Mouse (Mus musculus) CH12.LX (cell line): Measurements from ENCODE around the gene Slc17a4. TPM values are rescaled to one million over a fixed set of nuclear protein-coding genes. Genes with fewer than 3 reads are reported as not detected.

Source experiments
- DNase-seq: peaks from one replicate; pipeline ENCODE4 v3.0.0-alpha.2; 2013; ENCODE audit errors: extremely low read depth
- H3K27ac ChIP-seq: 2 replicates; pipeline ENCODE4 v1.5.1; 2012; ENCODE audit warnings: low read depth, mild to moderate bottlenecking, control low read depth, moderate library complexity; ENCODE audit not compliant: insufficient read depth
- H3K27me3 ChIP-seq: replicated peaks from 2 replicates; pipeline ENCODE3; 2012; ENCODE audit warnings: inconsistent platforms
- H3K36me3 ChIP-seq, 2 experiments: replicated peaks in 1 of 2; 2 replicates each; pipeline versions ENCODE3 to v1.6.1; 2012; ENCODE audit warnings: inconsistent platforms in 1 of 2, low read length in 1 of 2, mild to moderate bottlenecking in 1 of 2, mixed read lengths in 1 of 2, moderate library complexity in 1 of 2; ENCODE audit not compliant: control insufficient read depth in 1 of 2, insufficient read depth in 1 of 2
- H3K4me1 ChIP-seq, 2 experiments: 2 replicates each; pipeline ENCODE4 v1.6.1; 2012; ENCODE audit warnings: inconsistent platforms in 1 of 2, moderate library complexity in 1 of 2; ENCODE audit not compliant: insufficient read depth in 2 of 2, control insufficient read depth in 1 of 2
- H3K4me2 ChIP-seq: 2 replicates; pipeline ENCODE4 v1.6.1; 2012; ENCODE audit warnings: low read depth, mild to moderate bottlenecking, control low read depth; ENCODE audit not compliant: poor library complexity, insufficient read depth, severe bottlenecking
- H3K4me3 ChIP-seq, 3 experiments: fragments of 150-350 bp in 1 of 3; sonication (generic) in 1 of 3; replicated peaks in 1 of 3; 2 replicates each; pipeline versions ENCODE3 to v1.5.1; 2011 to 2012; ENCODE audit warnings: low read depth in 2 of 3, low read length in 2 of 3, mild to moderate bottlenecking in 2 of 3, moderate library complexity in 2 of 3, control low read depth in 1 of 3, improper control_type of control experiment in 1 of 3, inconsistent platforms in 1 of 3, mixed read lengths in 1 of 3; ENCODE audit not compliant: poor library complexity in 1 of 3
- H3K79me2 ChIP-seq: replicated peaks from 2 replicates; pipeline ENCODE4 v1.6.1; 2012; ENCODE audit warnings: mild to moderate bottlenecking, moderate library complexity; ENCODE audit not compliant: control insufficient read depth, poor library complexity, insufficient read depth, severe bottlenecking; ENCODE audit errors: extremely low read depth
- H3K9ac ChIP-seq: 2 replicates; pipeline ENCODE4 v1.6.1; 2012; ENCODE audit warnings: low read depth, mild to moderate bottlenecking, control low read depth, moderate library complexity; ENCODE audit not compliant: insufficient read depth
- H3K9me3 ChIP-seq: replicated peaks from 2 replicates; pipeline ENCODE3; 2012; ENCODE audit warnings: low read length, inconsistent platforms, mixed read lengths
- E2F4 ChIP-seq: IDR thresholded peaks from 2 replicates; pipeline ENCODE4 v1.6.1; 2011; ENCODE audit warnings: low read depth, low read length, improper control_type of control experiment; ENCODE audit not compliant: insufficient replicate concordance
- ETS1 ChIP-seq: conservative IDR thresholded peaks from 2 replicates; pipeline ENCODE4 v1.6.1; 2012; ENCODE audit warnings: low read depth, mild to moderate bottlenecking, inconsistent platforms, low read length, improper control_type of control experiment, moderate library complexity
- GABPA ChIP-seq: IDR thresholded peaks from 2 replicates; pipeline ENCODE4 v1.6.1; 2012; ENCODE audit warnings: low read depth, low read length, improper control_type of control experiment, inconsistent platforms; ENCODE audit not compliant: insufficient replicate concordance
- IRF4 ChIP-seq: IDR thresholded peaks from 2 replicates; pipeline ENCODE4 v1.6.1; 2014; ENCODE audit warnings: low read depth, mild to moderate bottlenecking, inconsistent platforms, low read length, improper control_type of control experiment
- MAFK ChIP-seq: IDR thresholded peaks from 2 replicates; pipeline ENCODE4 v1.6.1; 2011; ENCODE audit warnings: low read length, improper control_type of control experiment; ENCODE audit not compliant: insufficient replicate concordance
- MXI1 ChIP-seq: IDR thresholded peaks from 2 replicates; pipeline ENCODE4 v1.6.1; 2011; ENCODE audit warnings: mild to moderate bottlenecking, low read depth, low read length, improper control_type of control experiment
- MYC ChIP-seq: IDR thresholded peaks from 2 replicates; pipeline ENCODE4 v1.6.1; 2011; ENCODE audit warnings: low read depth, mild to moderate bottlenecking, improper control_type of control experiment, low read length
- NELFE ChIP-seq: IDR thresholded peaks from 2 replicates; pipeline ENCODE4 v1.6.1; 2011; ENCODE audit warnings: low read depth, low read length, improper control_type of control experiment
- RAD21 ChIP-seq: IDR thresholded peaks from 2 replicates; pipeline ENCODE4 v1.6.1; 2011; ENCODE audit warnings: low read depth, mild to moderate bottlenecking, low read length, improper control_type of control experiment, moderate library complexity
- TBP ChIP-seq: conservative IDR thresholded peaks from 2 replicates; pipeline ENCODE4 v1.6.1; 2011; ENCODE audit warnings: low read depth, low read length, improper control_type of control experiment
- TCF12 ChIP-seq: IDR thresholded peaks from 2 replicates; pipeline ENCODE4 v1.6.1; 2014; ENCODE audit warnings: low read depth, mild to moderate bottlenecking, inconsistent platforms, low read length, improper control_type of control experiment
- UBTF ChIP-seq: IDR thresholded peaks from 2 replicates; pipeline ENCODE4 v1.6.1; 2012; ENCODE audit warnings: low read depth, mild to moderate bottlenecking, inconsistent platforms, low read length, improper control_type of control experiment, moderate library complexity
- USF1 ChIP-seq: IDR thresholded peaks from 2 replicates; pipeline ENCODE4 v1.6.1; 2014; ENCODE audit warnings: low read depth, mild to moderate bottlenecking, inconsistent platforms, low read length, improper control_type of control experiment
- USF2 ChIP-seq: conservative IDR thresholded peaks from 2 replicates; pipeline ENCODE4 v1.6.1; 2011; ENCODE audit warnings: low read depth, low read length, improper control_type of control experiment
- ZC3H11A ChIP-seq: IDR thresholded peaks from 2 replicates; pipeline ENCODE4 v1.6.1; 2012; ENCODE audit warnings: low read depth, mild to moderate bottlenecking, inconsistent platforms, low read length, improper control_type of control experiment
- ZKSCAN1 ChIP-seq: IDR thresholded peaks from 2 replicates; pipeline ENCODE4 v1.6.1; 2012; ENCODE audit warnings: low read depth, inconsistent platforms, low read length, improper control_type of control experiment, borderline replicate concordance
- ZNF384 ChIP-seq: IDR thresholded peaks from 2 replicates; pipeline ENCODE4 v1.6.1; 2012; ENCODE audit warnings: low read depth, low read length, improper control_type of control experiment, inconsistent platforms
- dilution Hi-C: fragments of 300-500 bp; cut with MboI; formaldehyde crosslinking; loops from 2 replicates; pipeline ENCODE4 v1.14.3; 2020; ENCODE audit warnings: low sequenced_read_pairs; ENCODE audit not compliant: extremely low pct_unique_long_range_greater_than_20kb, extremely low pct_ligation_motif_present
- in situ Hi-C: fragments of 300-500 bp; cut with MboI; formaldehyde crosslinking; loops from 3 replicates; pipeline ENCODE4 v1.14.3; 2019; ENCODE audit warnings: low sequenced_read_pairs, low pct_ligation_motif_present, low pct_unique_long_range_greater_than_20kb, mixed read lengths
- polyA plus RNA-seq: library from polyadenylated mRNA; unstranded; fragments of >175 nt; gene quantifications from 2 replicates; pipeline ENCODE4 v1.2.1, GENCODE M21; 2012; ENCODE audit warnings: low read depth; ENCODE audit not compliant: insufficient read length
- total RNA-seq, 2 experiments: library from RNA; depleted of rRNA; stranded (reverse); fragments of 300-350 nt in 1 of 2; fragments of >200 nt in 1 of 2; gene quantifications; 2 replicates each; pipeline ENCODE4 v1.2.3; 2012 to 2014

The Slc17a4 gene
- total and polyA plus RNA-seq, 3 experiments, result 0.08 to 0.37 (median 0.35) TPM

DNA sequence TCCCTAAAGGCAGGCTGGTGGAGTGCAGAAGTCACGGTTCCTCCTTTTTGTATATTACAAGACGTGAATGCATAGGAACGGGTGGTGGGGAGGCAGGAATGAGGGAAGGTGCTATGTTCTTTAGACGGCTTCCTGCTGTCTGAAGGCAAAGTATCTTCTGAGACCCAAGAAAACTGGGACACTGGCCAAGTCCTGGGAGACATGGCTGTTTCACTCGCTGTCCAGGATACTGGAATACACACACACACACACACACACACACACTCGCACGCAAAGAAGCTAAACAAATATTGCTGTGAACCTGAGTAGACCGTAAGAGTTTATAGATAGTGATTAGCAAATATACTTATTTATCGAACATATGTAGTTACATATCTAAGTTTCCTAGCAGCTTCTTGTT lies 50.1 kb downstream of the Slc17a4 start:
- H3K36me3 ChIP-seq, result no peaks in the 10 kb centered on the region
- H3K4me2 ChIP-seq, result no peak overlapping the region
- TF ChIP-seq E2F4 (no peak), MXI1 (no peak), ZNF384 (no peak), USF2 (no peak)
- H3K27me3 ChIP-seq, result no peaks in the 10 kb centered on the region
- 0 out of 4 replicates have a peak, but pooled peaks cover 0 to 2% of the 10 kb centered on the region in 2 experiments for H3K4me1 ChIP-seq
- no peaks in the 10 kb centered on the region for H3K79me2 ChIP-seq
- no peak overlapping the region for H3K27ac ChIP-seq
- no peak overlapping the region for H3K9ac ChIP-seq
- no peak overlapping the region for H3K4me3 ChIP-seq
- H3K9me3 ChIP-seq, result no peaks in the 10 kb centered on the region
- DNase-seq, result no peak
- in situ Hi-C loops, result no loop called here
- dilution Hi-C loops, result no loop called here

DNA sequence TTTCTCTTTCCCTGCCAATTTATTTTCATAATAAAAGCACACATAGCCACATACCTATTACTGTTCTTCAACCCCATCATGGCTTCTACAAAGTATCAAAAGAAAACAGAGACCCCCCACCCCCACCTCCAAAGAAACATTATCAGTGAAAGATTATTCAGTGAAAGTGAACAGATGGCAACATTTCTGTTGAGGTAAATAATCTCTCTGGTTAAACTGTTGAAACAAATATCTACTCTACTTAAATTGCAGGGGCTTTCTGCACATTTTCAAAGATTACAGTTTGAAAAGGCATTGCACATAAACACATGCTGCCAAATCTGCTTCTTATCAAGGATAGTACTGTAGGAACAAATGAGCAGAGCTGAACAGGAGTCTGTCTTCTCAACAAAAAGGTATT lies 53.0 kb downstream of the Slc17a4 start:
- TF ChIP-seq TBP (no peak), NELFE (no peak), IRF4 (no peak), MYC (no peak), TCF12 (no peak), ZC3H11A (no peak), ETS1 (no peak), MAFK (no peak), RAD21 (no peak), UBTF (no peak), ZKSCAN1 (no peak), GABPA (no peak), USF1 (no peak), E2F4 (no peak)
- Histone ChIP-seq H3K36me3 (no peaks in the 10 kb centered on the region), H3K9ac (no peak overlapping the region), H3K4me2 (no peak overlapping the region), H3K4me3 (no peak overlapping the region), H3K9me3 (no peaks in the 10 kb centered on the region), H3K4me1 (no peaks in the 10 kb centered on the region), H3K27me3 (no peaks in the 10 kb centered on the region), H3K27ac (no peak overlapping the region), H3K79me2 (no peaks in the 10 kb centered on the region)
- in situ Hi-C loops (no loop called here), dilution Hi-C loops (no loop called here)
- DNase-seq, result no peak
